Mouse (Mus musculus) hindbrain, embryonic 14.5 days (tissue): ENCODE measurements around the gene Lrrc3c. TPM values are rescaled to one million over a fixed set of nuclear protein-coding genes. Genes with fewer than 3 reads are reported as not detected.

ENCODE experiments used
- ATAC-seq: fragments of 200-750 bp; cut with Nextera tagmentation; 2 replicates; pipeline ENCODE4 v1.8.0; 2017; ENCODE audit warnings: moderate number of reproducible peaks, mild to moderate bottlenecking, moderate TSS enrichment, moderate library complexity; ENCODE audit not compliant: low FRiP score
- DNase-seq: peaks from one replicate; pipeline ENCODE4 v3.0.0-alpha.2; 2015; ENCODE audit warnings: low spot score
- H3K27ac ChIP-seq: fragments of 300-500 bp; sonication (generic); 2 replicates; pipeline ENCODE4 v1.5.1; 2014; ENCODE audit warnings: mild to moderate bottlenecking, moderate library complexity
- H3K27me3 ChIP-seq: fragments of 300-500 bp; sonication (generic); 2 replicates; pipeline ENCODE4 v1.6.1; 2014; ENCODE audit warnings: mild to moderate bottlenecking, low read length, mixed read lengths; ENCODE audit not compliant: control insufficient read depth, insufficient read depth
- H3K36me3 ChIP-seq: fragments of 300-500 bp; sonication (generic); replicated peaks from 2 replicates; pipeline ENCODE4 v1.6.1; 2014; ENCODE audit not compliant: control insufficient read depth, insufficient read depth
- H3K4me1 ChIP-seq: fragments of 300-500 bp; sonication (generic); replicated peaks from 2 replicates; pipeline ENCODE4 v1.6.1; 2014; ENCODE audit warnings: antibody characterized with exemption, low read length, mixed read lengths; ENCODE audit not compliant: control insufficient read depth, insufficient read depth
- H3K4me2 ChIP-seq: fragments of 300-500 bp; sonication (generic); replicated peaks from 2 replicates; pipeline ENCODE4 v1.6.1; 2014; ENCODE audit warnings: mild to moderate bottlenecking, moderate library complexity
- H3K4me3 ChIP-seq: fragments of 300-500 bp; sonication (generic); replicated peaks from 2 replicates; pipeline ENCODE4 v1.5.1; 2014; ENCODE audit warnings: mild to moderate bottlenecking, low read length
- H3K9ac ChIP-seq: fragments of 300-500 bp; sonication (generic); 2 replicates; pipeline ENCODE4 v1.6.1; 2014
- H3K9me3 ChIP-seq: fragments of 300-500 bp; sonication (generic); 2 replicates; pipeline ENCODE4 v1.6.1; 2016; ENCODE audit warnings: low read length; ENCODE audit not compliant: control insufficient read depth
- WGBS: fragments of 180-500 bp; shearing (Covaris S2); extraction: QIAGEN DNeasy Blood & Tissue Kit; methylation state at CpG from one replicate; pipeline ENCODE4 v1.1.7; 2014; 5-methylcytosine and 5-hydroxymethylcytosine counted together
- polyA plus RNA-seq: library from polyadenylated mRNA; unstranded; fragments of >200 nt; fragmentation: Nextera tagmentation; extraction: Ambion mirVana; gene quantifications from 2 replicates; pipeline ENCODE4 v1.2.1, GENCODE M21; 2014

Lrrc3c gene
- polyA plus RNA-seq, 1 experiment from 2014 or later, result not detected

DNA sequence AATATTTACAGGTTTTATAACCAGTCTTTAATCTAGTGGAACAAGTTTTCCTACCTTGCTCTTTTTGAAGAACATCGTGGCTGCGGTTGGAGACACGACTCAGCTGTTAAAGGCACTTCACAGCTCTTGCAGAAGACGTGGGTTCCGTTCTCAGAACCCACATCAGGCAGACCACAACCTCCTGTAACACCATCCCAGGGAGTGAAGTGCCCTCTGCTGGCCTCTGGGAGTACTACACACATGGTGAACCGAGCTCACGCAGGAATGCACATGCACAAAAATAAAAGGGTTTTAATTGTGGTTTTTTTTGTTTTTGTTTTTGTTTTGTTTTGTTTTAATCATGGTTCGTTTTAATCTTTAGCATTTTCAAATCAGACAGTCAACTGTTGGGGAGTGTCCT lies 29.8 kb upstream of the Lrrc3c start:
- no peak overlapping the region for H3K27ac ChIP-seq
- H3K36me3 ChIP-seq, result no peaks in the 10 kb centered on the region
- ATAC-seq, result no peak
- WGBS, result 87% methylated on average over 8 of the region's 8 CpGs
- H3K27me3 ChIP-seq, result no peaks in the 10 kb centered on the region
- no peaks in the 10 kb centered on the region for H3K4me1 ChIP-seq
- no peak overlapping the region for H3K9ac ChIP-seq
- DNase-seq, result no peak
- no peak overlapping the region for H3K4me2 ChIP-seq
- no peaks in the 10 kb centered on the region for H3K9me3 ChIP-seq
- no peak overlapping the region for H3K4me3 ChIP-seq

DNA sequence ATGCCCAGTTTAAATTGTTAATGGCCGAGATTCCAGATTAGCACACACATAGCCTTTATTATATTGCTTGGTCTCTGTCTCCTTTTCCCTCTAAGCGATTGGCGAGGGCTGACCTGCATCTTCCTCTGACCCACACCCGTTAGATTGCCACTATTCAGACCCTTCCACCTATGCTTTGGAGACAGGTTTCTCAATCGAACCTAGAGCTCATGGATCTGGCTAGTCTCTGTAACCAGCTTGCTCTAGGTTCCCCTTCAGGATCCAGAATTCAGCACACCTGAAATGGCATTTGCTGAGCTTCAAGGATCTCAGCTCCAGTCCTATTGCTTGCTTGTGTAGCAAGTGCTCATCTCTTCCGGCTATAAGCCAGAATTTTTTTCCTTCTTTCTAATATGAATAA lies 28.6 kb upstream of the Lrrc3c start:
- Histone ChIP-seq H3K27ac (no peak overlapping the region), H3K27me3 (no peaks in the 10 kb centered on the region), H3K4me1 (no peaks in the 10 kb centered on the region), H3K9me3 (no peaks in the 10 kb centered on the region), H3K4me2 (no peak overlapping the region), H3K36me3 (no peaks in the 10 kb centered on the region), H3K4me3 (no peak overlapping the region), H3K9ac (no peak overlapping the region)
- WGBS, result 77% methylated on average over 6 of the region's 6 CpGs
- no peak for DNase-seq
- ATAC-seq, result no peak

GRCm38 (mm10) chr11:98577776-98578175 lies 20.3 kb upstream of the Lrrc3c start:
- H3K9me3 ChIP-seq, result no peaks in the 10 kb centered on the region
- no peak overlapping the region for H3K4me2 ChIP-seq
- H3K9ac ChIP-seq, result no peak overlapping the region
- H3K27me3 ChIP-seq, result no peaks in the 10 kb centered on the region
- DNase-seq (no peak), ATAC-seq (no peak)
- peaks cover 20% of the 10 kb centered on the region for H3K36me3 ChIP-seq
- H3K27ac ChIP-seq, result no peak overlapping the region
- no peak overlapping the region for H3K4me3 ChIP-seq
- WGBS, result 78% methylated on average over 5 of the region's 5 CpGs
- no peaks in the 10 kb centered on the region for H3K4me1 ChIP-seq

DNA sequence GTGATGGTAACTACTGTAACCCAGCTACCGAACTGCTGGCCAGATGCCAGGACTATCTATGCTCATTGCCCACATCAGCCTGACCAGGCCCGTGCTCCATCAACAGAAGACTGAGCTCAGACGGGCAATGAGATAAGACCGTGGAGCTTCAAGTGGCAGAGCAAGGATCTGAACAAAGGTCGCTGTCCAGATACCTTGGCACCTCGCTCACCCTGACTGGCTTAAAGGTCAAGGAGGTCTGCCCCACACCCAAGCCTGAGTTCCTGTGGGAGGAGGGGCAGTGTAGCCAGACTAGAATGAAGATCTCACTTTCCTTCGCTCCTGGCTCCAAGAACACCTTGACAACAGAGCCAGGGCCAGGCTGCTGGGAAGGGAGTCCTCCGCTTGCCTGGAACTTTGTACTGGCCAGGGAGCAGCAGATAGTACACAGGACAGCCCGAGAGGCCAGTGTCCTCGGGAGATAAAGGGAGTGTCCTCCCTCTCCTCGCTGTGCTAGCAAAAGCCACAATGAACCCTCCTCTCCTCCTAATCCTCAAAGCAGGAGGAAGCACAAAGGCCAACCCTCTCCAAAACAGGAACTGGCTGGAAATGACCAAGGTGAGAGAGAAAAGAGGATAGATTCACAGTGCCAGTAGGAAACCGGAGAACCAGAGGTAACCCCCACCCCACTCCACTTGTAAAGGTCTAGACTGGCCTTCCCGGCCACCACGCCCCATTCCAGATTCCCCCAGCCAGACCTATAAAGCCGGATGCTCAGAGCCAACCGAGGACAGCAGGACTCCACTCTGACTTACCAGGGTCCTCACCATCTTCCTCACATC lies 17.6 kb upstream of the Lrrc3c start:
- peaks cover 28% of the 10 kb centered on the region for H3K36me3 ChIP-seq
- H3K4me2 ChIP-seq, result no peak overlapping the region
- H3K27ac ChIP-seq, result no peak overlapping the region
- ATAC-seq (no peak), DNase-seq (no peak)
- H3K4me1 ChIP-seq, result peaks cover 6% of the 10 kb centered on the region
- no peak overlapping the region for H3K4me3 ChIP-seq
- H3K9ac ChIP-seq, result no peak overlapping the region
- WGBS, result 78% methylated on average over 16 of the region's 16 CpGs
- no peaks in the 10 kb centered on the region for H3K9me3 ChIP-seq
- H3K27me3 ChIP-seq, result no peaks in the 10 kb centered on the region

- ATAC-seq, result no peak
- Histone ChIP-seq H3K27me3 (no peaks in the 10 kb centered on the region), H3K9ac (no peak overlapping the region), H3K9me3 (no peaks in the 10 kb centered on the region), H3K4me1 (peaks cover 15% of the 10 kb centered on the region), H3K36me3 (peaks cover 28% of the 10 kb centered on the region), H3K4me3 (no peak overlapping the region), H3K4me2 (no peak overlapping the region), H3K27ac (no peak overlapping the region)
- DNase-seq, result no peak
- 70% methylated on average over 17 of the region's 17 CpGs for WGBS
Observed at GRCm38 (mm10) chr11:98581286-98582029, 16.6 kb upstream of the Lrrc3c start.

- H3K9ac ChIP-seq, result no peak overlapping the region
- peaks cover 28% of the 10 kb centered on the region for H3K36me3 ChIP-seq
- DNase-seq (no peak), ATAC-seq (no peak)
- no peak overlapping the region for H3K4me2 ChIP-seq
- no peaks in the 10 kb centered on the region for H3K27me3 ChIP-seq
- H3K9me3 ChIP-seq, result no peaks in the 10 kb centered on the region
- H3K4me1 ChIP-seq, result peaks cover 16% of the 10 kb centered on the region
- no peak overlapping the region for H3K27ac ChIP-seq
- WGBS, result 86% methylated on average over 8 of the region's 8 CpGs
- no peak overlapping the region for H3K4me3 ChIP-seq
Observed at GRCm38 (mm10) chr11:98582030-98582388, 16.1 kb upstream of the Lrrc3c start.

DNA sequence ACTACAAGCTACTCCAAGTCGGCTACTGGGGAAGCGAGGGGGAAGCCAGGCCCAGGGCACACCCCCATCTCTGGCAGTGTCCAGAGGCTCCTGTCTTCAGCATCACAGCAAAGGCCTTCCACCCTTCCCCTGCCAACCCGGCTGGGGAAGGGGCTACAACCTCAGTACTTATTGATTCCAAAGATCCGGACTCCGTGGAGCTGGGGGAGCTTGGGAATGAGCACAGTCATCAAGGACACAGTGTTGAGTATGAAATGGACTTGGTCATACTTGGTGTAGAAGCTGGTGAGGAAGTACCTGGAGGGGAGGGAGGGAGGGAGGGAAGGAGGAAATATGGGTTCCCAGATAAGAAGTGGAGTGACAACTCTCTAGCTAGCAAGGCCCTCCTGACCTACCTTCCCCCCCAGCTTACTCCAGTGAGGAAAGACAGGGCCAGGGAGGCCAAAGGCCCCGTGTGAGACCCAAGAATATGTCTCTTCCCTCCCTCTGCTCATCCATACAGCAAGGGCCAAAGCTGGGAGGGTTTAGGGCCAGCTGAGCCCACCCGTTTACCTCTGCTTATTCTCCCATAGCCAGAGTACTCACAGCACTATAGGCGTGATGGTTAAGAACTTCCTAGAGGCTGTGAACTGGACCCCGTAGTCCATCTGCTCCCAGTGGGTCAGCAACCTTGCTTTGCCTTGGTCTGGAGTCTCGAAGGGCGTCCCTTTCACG lies 15.4 kb upstream of the Lrrc3c start:
- 90% methylated on average over 12 of the region's 12 CpGs for WGBS
- ATAC-seq, result no peak
- H3K9ac ChIP-seq, result no peak overlapping the region
- H3K4me1 ChIP-seq, result peaks cover 20% of the 10 kb centered on the region
- no peaks in the 10 kb centered on the region for H3K27me3 ChIP-seq
- H3K36me3 ChIP-seq, result peaks cover 28% of the 10 kb centered on the region
- no peak for DNase-seq
- H3K9me3 ChIP-seq, result no peaks in the 10 kb centered on the region
- H3K4me3 ChIP-seq, result no peak overlapping the region
- no peak overlapping the region for H3K4me2 ChIP-seq
- H3K27ac ChIP-seq, result no peak overlapping the region

DNA sequence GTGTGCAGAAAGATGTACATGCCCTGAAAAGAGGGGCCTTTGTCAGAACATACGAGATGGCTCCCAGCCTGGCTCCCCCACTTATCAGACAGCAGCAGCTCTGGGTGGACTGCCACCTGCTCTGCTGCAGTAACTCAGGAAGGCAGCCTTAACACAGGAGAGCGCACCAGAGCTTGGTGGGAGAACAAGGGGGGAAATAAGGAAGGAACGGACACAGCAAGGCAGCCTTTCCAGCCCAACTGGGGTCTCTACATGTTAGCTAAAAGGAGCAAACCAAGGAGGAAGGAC lies 14.9 kb upstream of the Lrrc3c start:
- H3K9ac ChIP-seq, result no peak overlapping the region
- H3K4me2 ChIP-seq, result no peak overlapping the region
- ATAC-seq (no peak), DNase-seq (no peak)
- H3K4me3 ChIP-seq, result no peak overlapping the region
- H3K4me1 ChIP-seq, result peaks cover 23% of the 10 kb centered on the region
- no peaks in the 10 kb centered on the region for H3K9me3 ChIP-seq
- H3K27ac ChIP-seq, result no peak overlapping the region
- 91% methylated on average over 3 of the region's 3 CpGs for WGBS
- no peaks in the 10 kb centered on the region for H3K27me3 ChIP-seq
- H3K36me3 ChIP-seq, result peaks cover 28% of the 10 kb centered on the region

DNA sequence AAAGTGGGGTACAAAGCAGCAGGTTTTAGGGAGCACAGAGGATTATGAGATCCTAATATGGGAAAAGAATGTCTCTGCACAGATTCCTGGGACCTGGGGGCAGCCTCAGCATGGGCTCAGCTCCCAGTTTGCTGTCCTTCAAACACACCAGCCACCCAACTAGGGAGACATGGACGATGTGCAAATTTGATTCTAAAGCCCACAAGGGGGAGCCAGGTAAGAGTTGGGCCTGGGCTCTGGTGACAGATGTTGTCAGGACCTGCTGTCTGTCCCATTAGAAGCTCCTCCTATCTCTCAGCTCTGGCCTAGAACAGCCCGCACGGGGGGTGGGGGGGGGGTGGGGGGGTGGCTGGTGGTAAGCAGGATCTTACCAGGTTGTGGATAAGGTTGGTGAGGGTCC lies 14.5 kb upstream of the Lrrc3c start:
- 34% methylated on average over 3 of the region's 3 CpGs for WGBS
- Histone ChIP-seq H3K27me3 (no peaks in the 10 kb centered on the region), H3K4me2 (no peak overlapping the region), H3K36me3 (peaks cover 28% of the 10 kb centered on the region), H3K4me3 (no peak overlapping the region), H3K27ac (no peak overlapping the region), H3K4me1 (peaks cover 26% of the 10 kb centered on the region), H3K9ac (no peak overlapping the region), H3K9me3 (no peaks in the 10 kb centered on the region)
- no peak for ATAC-seq
- no peak for DNase-seq
